Mouse (Mus musculus) ES-E14 (cell line): ENCODE data around the gene Elf1.

Experiments used
- CHD2 ChIP-seq: IDR thresholded peaks from 2 replicates; pipeline ENCODE4 v1.6.1; 2014; ENCODE audit warnings: mild to moderate bottlenecking, low read depth, low read length, inconsistent platforms
- HCFC1 ChIP-seq: IDR thresholded peaks from 2 replicates; pipeline ENCODE4 v1.6.1; 2012; ENCODE audit warnings: low read length, inconsistent platforms, borderline replicate concordance; ENCODE audit not compliant: insufficient read depth
- ZNF384 ChIP-seq: IDR thresholded peaks from 2 replicates; pipeline ENCODE4 v1.6.1; 2012; ENCODE audit warnings: low read depth, low read length, inconsistent platforms

DNA sequence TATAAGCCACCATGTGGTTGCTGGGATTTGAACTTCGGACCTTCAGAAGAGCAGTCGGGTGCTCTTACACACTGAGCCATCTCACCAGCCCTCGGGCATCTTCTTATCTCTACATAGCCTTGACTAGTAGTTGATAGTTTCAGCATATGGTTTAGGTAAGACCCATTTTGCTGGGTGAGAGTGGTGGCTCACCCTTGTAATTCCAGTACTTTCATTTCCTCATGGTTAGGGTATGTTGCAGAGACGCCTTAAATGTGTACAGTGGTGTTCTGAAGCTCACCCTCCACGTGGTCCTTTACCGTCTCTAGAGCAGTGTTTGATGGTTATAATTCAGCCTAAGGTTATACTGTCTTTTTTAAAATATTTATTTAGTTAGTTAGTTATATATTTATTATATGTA is 125.4 kb downstream of the Elf1 start:
- TF ChIP-seq CHD2 = no peak
- TF ChIP-seq HCFC1 = no peak
- no peak for TF ChIP-seq ZNF384
